In genomic region chr2:84831666-84832391, GRCm38 (mm10) we compare ENCODE assay signal across 8 mouse cellular contexts. TPM values are rescaled to one million over a fixed set of nuclear protein-coding genes. Genes with fewer than 3 reads are reported as not detected.
DNase-seq lines count a peak whose midpoint lies in the region; ATAC-seq and TF ChIP-seq lines count a peak whose summit lies in the region.

No protein-coding gene starts in this region.

- no peak overlapping the region for H3K9ac ChIP-seq in embryonic facial prominence, embryonic 15.5 days
- peak overlapping the region; percentile 54 for H3K9ac ChIP-seq in limb, embryonic 13.5 days
- no peak overlapping the region for H3K9ac ChIP-seq in midbrain, postnatal 0 days (replicated peaks; ENCODE audit: low read length, poor library complexity, severe bottlenecking)

- no peaks in the 10 kb centered on the region for H3K9me3 ChIP-seq in embryonic facial prominence, embryonic 15.5 days (replicated peaks)
- no peaks in the 10 kb centered on the region for H3K9me3 ChIP-seq in limb, embryonic 13.5 days
- H3K9me3 ChIP-seq in midbrain, postnatal 0 days (ENCODE audit: low read length), result no peaks in the 10 kb centered on the region

- TF ChIP-seq CTCF in midbrain, postnatal 0 days (IDR thresholded peaks at IDR 0.05), result peak; percentile 96

- peak; percentile 88 for DNase-seq in 416B (ENCODE audit: low read depth)
- DNase-seq in adrenal gland, postnatal 4 days (ENCODE audit: low spot score in 2 of 2), result peak; percentile 54 to 66
- DNase-seq in heart, adult 8-10 months (ENCODE audit: low spot score), result peak; percentile 92
- DNase-seq in kidney, adult 8-10 months, result peak; percentile 74 to 85
- DNase-seq in midbrain, postnatal 0 days (ENCODE audit: low spot score), result peak; percentile 94
- DNase-seq in spleen, postnatal 4 days (ENCODE audit: low spot score in 2 of 2), result peak; percentile 88 to 96

- H3K4me1 ChIP-seq in embryonic facial prominence, embryonic 15.5 days, result peaks cover 18% of the 10 kb centered on the region
- H3K4me1 ChIP-seq in limb, embryonic 13.5 days, result peaks cover 13% of the 10 kb centered on the region
- H3K4me1 ChIP-seq in midbrain, postnatal 0 days (ENCODE audit: insufficient read depth, low read length), result peaks cover 3% of the 10 kb centered on the region; the same call in 1 of the 2 replicates

- peaks cover 9% of the 10 kb centered on the region; the same call in 1 of the 2 replicates for H3K36me3 ChIP-seq in embryonic facial prominence, embryonic 15.5 days
- peaks cover 12% of the 10 kb centered on the region for H3K36me3 ChIP-seq in limb, embryonic 13.5 days
- H3K36me3 ChIP-seq in midbrain, postnatal 0 days (ENCODE audit: insufficient read depth, low read length), result peaks cover 7% of the 10 kb centered on the region; the same call in 1 of the 2 replicates

- 28% methylated on average over 10 of the region's 10 CpGs for WGBS in embryonic facial prominence, embryonic 15.5 days
- WGBS in limb, embryonic 13.5 days, result 33% methylated on average over 10 of the region's 10 CpGs
- 30% methylated on average over 10 of the region's 10 CpGs for WGBS in midbrain, postnatal 0 days

- peak; percentile 75 for ATAC-seq in embryonic facial prominence, embryonic 15.5 days (ENCODE audit: insufficient number of reproducible peaks, low FRiP score, low TSS enrichment, low read depth)
- ATAC-seq in limb, embryonic 13.5 days (ENCODE audit: low FRiP score, low read depth), result peak; percentile 85
- peak; percentile 67 for ATAC-seq in midbrain, postnatal 0 days (ENCODE audit: low FRiP score)

- H3K4me2 ChIP-seq in embryonic facial prominence, embryonic 15.5 days (replicated peaks), result no peak overlapping the region
- H3K4me2 ChIP-seq in limb, embryonic 13.5 days (replicated peaks), result no peak overlapping the region
- no peak overlapping the region for H3K4me2 ChIP-seq in midbrain, postnatal 0 days (ENCODE audit: low read depth, low read length, poor library complexity, severe bottlenecking)

- H3K27me3 ChIP-seq in embryonic facial prominence, embryonic 15.5 days, result no peaks in the 10 kb centered on the region
- no peaks in the 10 kb centered on the region for H3K27me3 ChIP-seq in limb, embryonic 13.5 days
- H3K27me3 ChIP-seq in midbrain, postnatal 0 days (ENCODE audit: insufficient read depth, low read length), result 0 out of 2 replicates have a peak, but pooled peaks cover under 1% of the 10 kb centered on the region

- H3K27ac ChIP-seq in embryonic facial prominence, embryonic 15.5 days (replicated peaks), result peak overlapping the region; percentile 71
- no peak overlapping the region for H3K27ac ChIP-seq in limb, embryonic 13.5 days
- 0 out of 2 replicates have a peak overlapping the region, but pooled peaks have one; percentile 26 for H3K27ac ChIP-seq in midbrain, postnatal 0 days (ENCODE audit: low read depth, low read length)

- no peak overlapping the region for H3K4me3 ChIP-seq in embryonic facial prominence, embryonic 15.5 days (replicated peaks)
- H3K4me3 ChIP-seq in limb, embryonic 13.5 days, result no peak overlapping the region
- H3K4me3 ChIP-seq in midbrain, postnatal 0 days (ENCODE audit: low read depth, low read length), result no peak overlapping the region

RNA-seq across cellular contexts. Expression of gene Timm10, which starts 5.0 kb away (rescaled TPM):
- 10 to 100 TPM; 40.5 to 43.7 TPM for total RNA-seq in adrenal gland, postnatal 4 days (2021)
- polyA plus RNA-seq in embryonic facial prominence, embryonic 15.5 days (2015; fragmentation: Nextera tagmentation; extraction: Ambion mirVana), result 45.7 and 49.7 TPM in 2 replicates
- total RNA-seq in heart, adult 8-10 months (2022), result 100 to 1,000 TPM; 119 to 134 (median 122) TPM
- polyA plus RNA-seq in limb, embryonic 13.5 days (2015; fragmentation: Nextera tagmentation; extraction: Ambion mirVana), result 47.8 and 51.3 TPM in 2 replicates
- total RNA-seq in midbrain, postnatal 0 days (2014; rRNA removed), result 43.6 and 62.5 TPM in 2 replicates
- 85.0 and 99.0 TPM in 2 replicates for polyA plus RNA-seq in midbrain, postnatal 0 days (2015; fragmentation: Nextera tagmentation; extraction: Ambion mirVana)

RNA-seq across cellular contexts. Expression of gene Slc43a1, which starts 6.8 kb away (rescaled TPM):
- total RNA-seq in adrenal gland, postnatal 4 days (2021), result 10 to 100 TPM in 1 of 2 experiments, 1 to 10 TPM in 1; 8.8 to 11.1 TPM
- polyA plus RNA-seq in embryonic facial prominence, embryonic 15.5 days (2015; fragmentation: Nextera tagmentation; extraction: Ambion mirVana), result 13.7 and 15.8 TPM in 2 replicates
- 1 to 10 TPM; 1.6 to 2.8 (median 2.2) TPM for total RNA-seq in heart, adult 8-10 months (2022)
- polyA plus RNA-seq in limb, embryonic 13.5 days (2015; fragmentation: Nextera tagmentation; extraction: Ambion mirVana), result 16.8 and 18.9 TPM in 2 replicates
- 0.99 and 1.8 TPM in 2 replicates for total RNA-seq in midbrain, postnatal 0 days (2014; rRNA removed)
- polyA plus RNA-seq in midbrain, postnatal 0 days (2015; fragmentation: Nextera tagmentation; extraction: Ambion mirVana), result 0.34 and 0.46 TPM in 2 replicates

RNA-seq across cellular contexts. Expression of gene Smtnl1, which starts 9.4 kb away (rescaled TPM):
- 1 to 10 TPM; 1.8 to 3.9 TPM for total RNA-seq in adrenal gland, postnatal 4 days (2021)
- 0.33 and 0.53 TPM in 2 replicates for polyA plus RNA-seq in embryonic facial prominence, embryonic 15.5 days (2015; fragmentation: Nextera tagmentation; extraction: Ambion mirVana)
- total RNA-seq in heart, adult 8-10 months (2022), result under 1 TPM in 2 of 4 experiments, not detected in 2; 0.14 to 0.16 TPM
- 0.14 and 0.27 TPM in 2 replicates for polyA plus RNA-seq in limb, embryonic 13.5 days (2015; fragmentation: Nextera tagmentation; extraction: Ambion mirVana)
- not detected in 2 replicates for total RNA-seq in midbrain, postnatal 0 days (2014; rRNA removed)
- polyA plus RNA-seq in midbrain, postnatal 0 days (2015; fragmentation: Nextera tagmentation; extraction: Ambion mirVana), result not detected in 2 replicates

RNA-seq across cellular contexts. Expression of gene Ube2l6, which starts 33.2 kb away (rescaled TPM):
- total RNA-seq in adrenal gland, postnatal 4 days (2021), result 10 to 100 TPM; 31.1 to 35.4 TPM
- polyA plus RNA-seq in embryonic facial prominence, embryonic 15.5 days (2015; fragmentation: Nextera tagmentation; extraction: Ambion mirVana), result 35.3 and 36.7 TPM in 2 replicates
- total RNA-seq in heart, adult 8-10 months (2022), result 10 to 100 TPM; 11.8 to 37.6 (median 13.6) TPM
- polyA plus RNA-seq in limb, embryonic 13.5 days (2015; fragmentation: Nextera tagmentation; extraction: Ambion mirVana), result 31.8 and 32.9 TPM in 2 replicates
- total RNA-seq in midbrain, postnatal 0 days (2014; rRNA removed), result 14.0 and 16.5 TPM in 2 replicates
- 14.2 and 15.1 TPM in 2 replicates for polyA plus RNA-seq in midbrain, postnatal 0 days (2015; fragmentation: Nextera tagmentation; extraction: Ambion mirVana)

RNA-seq across cellular contexts. Expression of gene Rtn4rl2, which starts 54.7 kb away (rescaled TPM):
- total RNA-seq in adrenal gland, postnatal 4 days (2021), result 1 to 10 TPM; 2.2 to 3.4 TPM
- 1.1 and 2.0 TPM in 2 replicates for polyA plus RNA-seq in embryonic facial prominence, embryonic 15.5 days (2015; fragmentation: Nextera tagmentation; extraction: Ambion mirVana)
- 1 to 10 TPM; 1.6 to 3.9 (median 2.3) TPM for total RNA-seq in heart, adult 8-10 months (2022)
- 0.65 and 1.1 TPM in 2 replicates for polyA plus RNA-seq in limb, embryonic 13.5 days (2015; fragmentation: Nextera tagmentation; extraction: Ambion mirVana)
- total RNA-seq in midbrain, postnatal 0 days (2014; rRNA removed), result 7.7 and 11.4 TPM in 2 replicates
- 6.3 and 6.5 TPM in 2 replicates for polyA plus RNA-seq in midbrain, postnatal 0 days (2015; fragmentation: Nextera tagmentation; extraction: Ambion mirVana)
